Mouse (Mus musculus) limb, embryonic 13.5 days (tissue): ENCODE measurements at regions not wholly inside any gene's neighbourhood (a gene's known extent, or its start where the extent isn't known, plus 50 kb on each side); places are given as distances from the start of the nearest gene placed in this dataset.

Source experiments
- ATAC-seq: fragments of 200-750 bp; cut with Nextera tagmentation; 2 replicates; pipeline ENCODE4 v1.8.0; 2017; ENCODE audit warnings: low read depth, moderate number of reproducible peaks, moderate TSS enrichment; ENCODE audit not compliant: low FRiP score
- H3K27ac ChIP-seq: fragments of 300-500 bp; sonication (generic); 2 replicates; pipeline ENCODE4 v1.5.1; 2015; ENCODE audit warnings: inconsistent platforms, mild to moderate bottlenecking, moderate library complexity
- H3K27me3 ChIP-seq: fragments of 300-500 bp; sonication (generic); 2 replicates; pipeline ENCODE4 v1.6.1; 2015; ENCODE audit warnings: mild to moderate bottlenecking, inconsistent platforms
- H3K36me3 ChIP-seq: fragments of 300-500 bp; sonication (generic); 2 replicates; pipeline ENCODE4 v1.6.1; 2015; ENCODE audit warnings: inconsistent platforms, mild to moderate bottlenecking, moderate library complexity
- H3K4me1 ChIP-seq: fragments of 300-500 bp; sonication (generic); 2 replicates; pipeline ENCODE4 v1.6.1; 2015; ENCODE audit warnings: inconsistent platforms
- H3K4me2 ChIP-seq: fragments of 300-500 bp; sonication (generic); replicated peaks from 2 replicates; pipeline ENCODE4 v1.6.1; 2015; ENCODE audit warnings: inconsistent platforms, mild to moderate bottlenecking, moderate library complexity
- H3K4me3 ChIP-seq: fragments of 300-500 bp; sonication (generic); 2 replicates; pipeline ENCODE4 v1.5.1; 2015; ENCODE audit warnings: moderate library complexity, mild to moderate bottlenecking, inconsistent platforms
- H3K9ac ChIP-seq: fragments of 300-500 bp; sonication (generic); 2 replicates; pipeline ENCODE4 v1.6.1; 2015; ENCODE audit warnings: mild to moderate bottlenecking, inconsistent platforms
- H3K9me3 ChIP-seq: fragments of 300-500 bp; sonication (generic); 2 replicates; pipeline ENCODE4 v1.6.1; 2016; ENCODE audit warnings: inconsistent platforms
- WGBS: fragments of 180-500 bp; shearing (Covaris S2); methylation state at CpG from one replicate; pipeline ENCODE4 v1.1.7; 2015; 5-methylcytosine and 5-hydroxymethylcytosine counted together

- ATAC-seq, result no peak
- peaks cover 21% of the 10 kb centered on the region for H3K4me1 ChIP-seq
These were observed 111.4 kb upstream of the Gm5148 start for GRCm38 (mm10) chr3:37835687-37836086.

DNA sequence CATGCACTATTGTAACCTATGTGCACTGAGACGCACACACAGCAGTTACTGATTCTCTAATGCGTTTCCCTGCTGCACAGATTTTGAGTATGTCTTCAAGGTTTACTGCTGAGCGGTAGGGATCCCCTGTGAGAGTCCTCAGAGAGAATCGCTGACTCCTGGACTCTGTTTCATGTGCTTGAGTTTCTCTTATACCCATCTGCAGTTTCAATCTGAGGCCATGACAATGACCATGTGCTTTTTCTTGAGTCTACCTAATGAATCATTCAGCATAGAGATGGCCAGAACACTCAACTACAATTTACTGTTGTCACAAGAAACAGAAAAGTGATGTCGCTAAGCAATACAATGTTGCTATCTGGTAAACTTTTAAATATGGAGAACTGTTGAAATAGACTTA is 110.8 kb upstream of the Gm5148 start:
- ATAC-seq, result no peak
- no peak overlapping the region for H3K27ac ChIP-seq
- no peak overlapping the region for H3K4me2 ChIP-seq
- no peaks in the 10 kb centered on the region for H3K36me3 ChIP-seq
- H3K4me3 ChIP-seq, result no peak overlapping the region
- no peaks in the 10 kb centered on the region for H3K27me3 ChIP-seq
- H3K4me1 ChIP-seq, result peaks cover 21% of the 10 kb centered on the region
- H3K9me3 ChIP-seq, result no peaks in the 10 kb centered on the region
- no peak overlapping the region for H3K9ac ChIP-seq
- 74% methylated on average over 5 of the region's 5 CpGs for WGBS

More at GRCm38 (mm10) chr3:37835687-37836086, 111.4 kb upstream of the Gm5148 start:
- Histone ChIP-seq H3K27ac (no peak overlapping the region), H3K4me2 (no peak overlapping the region), H3K36me3 (no peaks in the 10 kb centered on the region), H3K27me3 (no peaks in the 10 kb centered on the region), H3K9me3 (no peaks in the 10 kb centered on the region), H3K9ac (no peak overlapping the region), H3K4me3 (no peak overlapping the region)
- 75% methylated on average over 2 of the region's 2 CpGs for WGBS

GRCm38 (mm10) chr3:37834626-37835025 is 110.3 kb upstream of the Gm5148 start:
- no peaks in the 10 kb centered on the region for H3K9me3 ChIP-seq
- peaks cover 21% of the 10 kb centered on the region for H3K4me1 ChIP-seq
- H3K27ac ChIP-seq, result no peak overlapping the region
- H3K9ac ChIP-seq, result no peak overlapping the region
- H3K27me3 ChIP-seq, result no peaks in the 10 kb centered on the region
- H3K4me2 ChIP-seq, result no peak overlapping the region
- no peak overlapping the region for H3K4me3 ChIP-seq
- no peak for ATAC-seq
- 72% methylated on average over 3 of the region's 3 CpGs for WGBS
- no peaks in the 10 kb centered on the region for H3K36me3 ChIP-seq

GRCm38 (mm10) chr3:37833387-37833786 is 109.1 kb upstream of the Gm5148 start:
- no peak overlapping the region for H3K27ac ChIP-seq
- H3K9ac ChIP-seq, result no peak overlapping the region
- WGBS, result 78% methylated on average over 4 of the region's 4 CpGs
- H3K4me3 ChIP-seq, result no peak overlapping the region
- H3K4me1 ChIP-seq, result peaks cover 12% of the 10 kb centered on the region
- H3K27me3 ChIP-seq, result no peaks in the 10 kb centered on the region
- H3K36me3 ChIP-seq, result no peaks in the 10 kb centered on the region
- no peaks in the 10 kb centered on the region for H3K9me3 ChIP-seq
- ATAC-seq, result no peak
- H3K4me2 ChIP-seq, result no peak overlapping the region

GRCm38 (mm10) chr3:37827546-37827945 is 103.3 kb upstream of the Gm5148 start:
- Histone ChIP-seq H3K4me3 (no peak overlapping the region), H3K27ac (no peak overlapping the region), H3K4me2 (no peak overlapping the region), H3K36me3 (no peaks in the 10 kb centered on the region), H3K27me3 (no peaks in the 10 kb centered on the region), H3K4me1 (no peaks in the 10 kb centered on the region), H3K9me3 (no peaks in the 10 kb centered on the region), H3K9ac (no peak overlapping the region)
- ATAC-seq, result no peak
- whole genome bisulfite sequencing, result 55% methylated on average over 1 of the region's 1 CpGs

DNA sequence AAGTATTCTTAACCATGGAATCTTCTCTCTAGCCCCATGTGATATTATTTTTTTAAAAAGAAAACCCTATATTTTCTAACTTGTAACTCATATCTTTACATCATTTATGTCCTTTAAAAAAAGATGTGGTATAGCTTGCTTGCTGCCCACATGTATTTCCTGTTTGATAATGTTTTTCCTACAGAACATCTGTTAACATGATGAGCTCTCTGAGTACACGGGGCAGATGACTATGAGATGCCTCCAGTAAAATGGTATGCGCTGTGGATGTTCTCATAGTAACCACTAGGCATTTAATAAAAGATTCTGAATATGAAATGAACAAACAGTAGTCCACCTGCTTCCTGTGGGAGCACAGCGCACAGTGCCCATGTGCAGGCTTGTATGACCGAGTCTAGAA is 101.3 kb upstream of the Gm5148 start:
- ATAC-seq, result no peak
- no peak overlapping the region for H3K4me3 ChIP-seq
- H3K4me2 ChIP-seq, result no peak overlapping the region
- no peaks in the 10 kb centered on the region for H3K4me1 ChIP-seq
- no peaks in the 10 kb centered on the region for H3K9me3 ChIP-seq
- no peaks in the 10 kb centered on the region for H3K36me3 ChIP-seq
- WGBS, result 90% methylated on average over 4 of the region's 4 CpGs
- H3K9ac ChIP-seq, result no peak overlapping the region
- no peaks in the 10 kb centered on the region for H3K27me3 ChIP-seq
- H3K27ac ChIP-seq, result no peak overlapping the region

DNA sequence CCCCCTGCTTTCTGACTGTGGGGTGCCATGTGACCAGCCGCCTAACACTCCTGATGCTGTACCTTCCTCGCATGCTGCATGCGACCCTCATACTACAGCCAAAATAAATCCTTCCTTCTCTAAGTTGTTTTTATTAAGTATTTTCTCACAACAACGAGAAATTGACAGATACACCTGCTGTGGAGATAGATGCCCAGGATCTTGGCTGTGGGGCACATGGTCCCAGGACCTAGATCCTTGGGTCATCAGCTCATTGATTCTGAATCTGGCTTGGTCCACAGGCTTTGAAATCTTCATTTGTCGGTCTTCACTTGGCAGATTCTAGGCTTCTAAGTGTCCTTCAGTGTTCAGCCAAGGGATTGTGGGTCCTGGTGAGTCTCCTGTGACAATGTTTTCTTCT is 100.4 kb upstream of the Gm5148 start:
- no peak overlapping the region for H3K4me2 ChIP-seq
- H3K9me3 ChIP-seq, result no peaks in the 10 kb centered on the region
- no peaks in the 10 kb centered on the region for H3K27me3 ChIP-seq
- ATAC-seq, result no peak
- no peak overlapping the region for H3K27ac ChIP-seq
- 91% methylated on average over 5 of the region's 5 CpGs for WGBS
- no peak overlapping the region for H3K9ac ChIP-seq
- H3K36me3 ChIP-seq, result no peaks in the 10 kb centered on the region
- no peaks in the 10 kb centered on the region for H3K4me1 ChIP-seq
- H3K4me3 ChIP-seq, result no peak overlapping the region

DNA sequence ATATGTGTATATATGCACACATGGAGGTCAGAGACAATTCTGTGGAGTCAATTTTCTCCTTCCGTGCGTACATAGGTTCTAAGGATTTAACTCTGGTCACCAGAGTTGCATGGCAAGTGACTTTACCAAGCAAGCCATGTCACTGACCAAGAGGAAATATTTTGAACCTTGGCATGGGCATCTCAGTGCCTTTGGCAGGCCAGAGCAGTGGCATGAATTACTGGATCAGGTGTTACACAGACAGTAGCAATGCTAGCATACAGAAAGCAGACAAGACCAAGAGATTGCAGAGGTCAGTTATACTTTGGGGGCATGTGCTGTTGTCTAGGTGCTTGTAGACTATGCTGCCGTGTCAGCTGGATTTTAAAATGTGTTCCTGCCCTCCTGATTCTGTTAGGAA is 95.2 kb upstream of the Gm5148 start:
- Histone ChIP-seq H3K9ac (no peak overlapping the region), H3K4me2 (no peak overlapping the region), H3K27ac (no peak overlapping the region), H3K4me1 (peaks cover 14% of the 10 kb centered on the region), H3K9me3 (no peaks in the 10 kb centered on the region), H3K27me3 (no peaks in the 10 kb centered on the region), H3K4me3 (no peak overlapping the region), H3K36me3 (no peaks in the 10 kb centered on the region)
- no peak for ATAC-seq
- 90% methylated on average over 3 of the region's 3 CpGs for WGBS

DNA sequence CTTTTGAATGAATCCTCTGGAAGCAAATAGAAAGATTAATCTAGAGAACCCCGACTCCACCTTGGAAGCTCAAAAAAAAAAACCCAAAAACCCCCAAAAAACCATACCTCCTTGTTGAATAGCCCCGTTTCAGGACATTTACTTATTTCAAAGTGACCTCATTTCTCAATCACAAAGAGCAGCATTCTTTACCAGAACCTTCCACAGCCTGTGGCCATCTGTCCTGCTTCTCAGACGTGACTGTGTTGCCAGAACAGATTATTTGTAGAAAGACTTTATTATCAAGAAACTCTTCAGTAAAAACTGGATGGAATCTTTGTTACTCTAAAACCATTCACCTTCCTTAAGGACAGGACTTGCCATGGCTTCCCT is 93.1 kb upstream of the Gm5148 start:
- ATAC-seq, result no peak
- no peaks in the 10 kb centered on the region for H3K9me3 ChIP-seq
- no peaks in the 10 kb centered on the region for H3K36me3 ChIP-seq
- H3K4me3 ChIP-seq, result no peak overlapping the region
- 77% methylated on average over 3 of the region's 3 CpGs for WGBS
- peaks cover 14% of the 10 kb centered on the region for H3K4me1 ChIP-seq
- no peak overlapping the region for H3K9ac ChIP-seq
- no peak overlapping the region for H3K4me2 ChIP-seq
- no peak overlapping the region for H3K27ac ChIP-seq
- H3K27me3 ChIP-seq, result no peaks in the 10 kb centered on the region

DNA sequence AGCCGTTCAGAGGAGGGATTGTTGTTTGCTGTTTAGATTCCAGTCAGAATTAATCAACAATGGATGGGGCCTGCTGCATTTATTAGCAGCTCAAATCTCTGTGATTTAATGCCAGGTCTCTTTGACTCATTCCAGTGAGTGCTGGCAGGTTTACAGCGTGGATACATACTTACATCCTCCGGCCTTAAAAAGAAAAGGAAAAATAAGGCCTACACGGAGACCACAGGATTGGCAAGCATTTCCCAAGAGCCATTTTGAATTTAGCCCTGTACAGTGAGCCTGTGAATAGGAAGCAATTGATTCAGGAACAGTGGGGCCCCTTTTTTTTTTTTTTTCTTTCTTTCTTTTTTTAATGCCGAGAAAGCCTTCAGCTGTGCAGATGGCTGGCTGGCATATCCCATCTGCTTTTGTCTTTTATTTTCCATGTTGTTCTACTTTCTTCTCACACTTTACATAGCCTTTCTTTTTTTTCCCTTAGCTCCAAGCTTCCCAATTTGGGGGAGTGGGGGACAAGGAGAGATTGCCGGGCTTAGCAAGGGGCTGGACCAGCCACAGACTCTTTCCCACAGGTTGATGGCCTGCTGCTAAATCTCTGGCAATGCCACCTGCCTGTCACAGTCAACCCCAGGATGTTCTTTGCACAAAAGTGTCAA is 92.6 kb upstream of the Gm5148 start:
- 23% methylated on average over 6 of the region's 6 CpGs for WGBS
- no peaks in the 10 kb centered on the region for H3K9me3 ChIP-seq
- H3K4me3 ChIP-seq, result no peak overlapping the region
- H3K27ac ChIP-seq, result peak overlapping the region; percentile 48; the same call in 1 of the 2 replicates
- H3K4me2 ChIP-seq, result no peak overlapping the region
- no peak overlapping the region for H3K9ac ChIP-seq
- H3K4me1 ChIP-seq, result peaks cover 14% of the 10 kb centered on the region
- H3K27me3 ChIP-seq, result no peaks in the 10 kb centered on the region
- ATAC-seq, result no peak
- no peaks in the 10 kb centered on the region for H3K36me3 ChIP-seq

DNA sequence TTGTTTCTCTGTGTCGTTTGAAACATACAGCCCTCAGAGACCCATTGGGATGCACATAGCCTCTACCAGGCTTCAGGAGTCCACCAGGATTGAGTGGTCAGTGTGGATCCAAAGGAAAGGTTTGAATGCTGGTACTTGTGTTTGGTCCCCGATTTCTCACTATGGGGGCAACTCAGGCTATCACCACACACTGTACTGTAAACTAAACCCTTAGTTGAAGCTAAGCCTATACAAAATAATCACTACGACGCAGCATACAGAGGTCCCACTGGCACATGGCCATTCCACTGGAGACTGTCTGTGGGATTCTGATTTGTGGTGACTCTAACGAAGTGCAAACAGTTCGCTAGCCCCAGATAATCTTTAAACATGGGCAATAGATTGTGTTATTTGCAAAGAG is 91.5 kb upstream of the Gm5148 start:
- H3K36me3 ChIP-seq, result no peaks in the 10 kb centered on the region
- H3K9me3 ChIP-seq, result no peaks in the 10 kb centered on the region
- H3K4me3 ChIP-seq, result no peak overlapping the region
- no peaks in the 10 kb centered on the region for H3K27me3 ChIP-seq
- 87% methylated on average over 6 of the region's 6 CpGs for WGBS
- H3K4me2 ChIP-seq, result no peak overlapping the region
- peaks cover 14% of the 10 kb centered on the region for H3K4me1 ChIP-seq
- H3K27ac ChIP-seq, result no peak overlapping the region
- H3K9ac ChIP-seq, result no peak overlapping the region
- ATAC-seq, result no peak

- peaks cover 14% of the 10 kb centered on the region for H3K4me1 ChIP-seq
- no peak overlapping the region for H3K9ac ChIP-seq
- H3K27me3 ChIP-seq, result no peaks in the 10 kb centered on the region
These were observed 88.6 kb upstream of the Gm5148 start for GRCm38 (mm10) chr3:37812936-37813335.

DNA sequence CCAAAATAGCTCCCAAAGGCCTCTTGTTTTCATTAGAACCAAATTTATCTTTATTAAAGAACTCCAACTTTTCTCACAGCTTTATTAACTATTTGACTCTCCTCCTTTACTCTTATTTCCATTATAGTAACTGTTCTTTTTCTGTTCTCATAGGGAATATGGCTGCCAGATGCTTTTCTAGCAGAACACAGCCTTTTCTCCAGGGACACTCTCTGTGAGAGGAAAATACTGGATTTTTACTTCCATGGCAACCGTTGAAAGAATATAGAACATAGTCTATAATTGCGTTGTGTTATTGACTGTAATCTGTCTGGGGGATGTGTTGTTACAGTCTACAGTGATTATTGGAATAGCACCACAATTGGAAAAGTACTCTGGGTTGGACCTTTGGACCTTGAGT is 87.1 kb upstream of the Gm5148 start:
- peaks cover 11% of the 10 kb centered on the region for H3K9me3 ChIP-seq
- no peaks in the 10 kb centered on the region for H3K27me3 ChIP-seq
- H3K9ac ChIP-seq, result no peak overlapping the region
- H3K4me1 ChIP-seq, result no peaks in the 10 kb centered on the region
- no peak overlapping the region for H3K27ac ChIP-seq
- H3K4me3 ChIP-seq, result no peak overlapping the region
- WGBS, result 58% methylated on average over 2 of the region's 2 CpGs
- H3K36me3 ChIP-seq, result no peaks in the 10 kb centered on the region
- H3K4me2 ChIP-seq, result no peak overlapping the region
- ATAC-seq, result no peak

More at GRCm38 (mm10) chr3:37812936-37813335, 88.6 kb upstream of the Gm5148 start:
- no peak for ATAC-seq
- H3K36me3 ChIP-seq, result no peaks in the 10 kb centered on the region
- WGBS, result 85% methylated on average over 3 of the region's 3 CpGs
- H3K4me3 ChIP-seq, result no peak overlapping the region
- no peak overlapping the region for H3K4me2 ChIP-seq
- no peak overlapping the region for H3K27ac ChIP-seq
- H3K9me3 ChIP-seq, result peaks cover 11% of the 10 kb centered on the region
